In genomic region chr3:144207498-144207897, GRCm38 (mm10) we compare ENCODE assay signal across 8 mouse cellular contexts. TPM values are rescaled to one million over a fixed set of nuclear protein-coding genes. Genes with fewer than 3 reads are reported as not detected.
DNase-seq lines count a peak whose midpoint lies in the region; ATAC-seq lines count a peak whose summit lies in the region.

No protein-coding gene starts in this region.

- intact Hi-C loops in gastrocnemius, postnatal 14 days (cut with DNase I; ENCODE audit: low total_unique reads) = no loop called here
- intact Hi-C loops in heart, postnatal 36 days (cut with DNase I) = loop anchor here (1.0 to 5.0 kb wide), 2 partner anchors 608 to 910 kb away; partner anchors contain the start of gene Odf2l

- ATAC-seq in cerebellum, adult (ENCODE audit: insufficient number of reproducible peaks, low FRiP score, low TSS enrichment) = peak; percentile 46

- peak; percentile 58 for DNase-seq in gastrocnemius, adult 18-20 months (ENCODE audit: low spot score)
- no peak for DNase-seq in gastrocnemius, postnatal 14 days
- DNase-seq in ovary, postnatal 14 days (ENCODE audit: low spot score) = peak; percentile 48
- DNase-seq in ovary, postnatal 36 days (ENCODE audit: low spot score) = no peak
- peak; percentile 57 to 70 for DNase-seq in heart, postnatal 36 days
- DNase-seq in lung, postnatal 36 days = peak; percentile 83
- DNase-seq in thymus, postnatal 4 days = peak; percentile 78

RNA-seq across cellular contexts. Expression of gene Lmo4, which starts 2.5 kb away (rescaled TPM):
- total RNA-seq in gastrocnemius, adult 18-20 months (2021) = 10 to 100 TPM; 19.9 to 24.2 TPM
- 10 to 100 TPM; 16.2 to 19.6 TPM for total RNA-seq in gastrocnemius, postnatal 14 days (2021)
- total RNA-seq in heart, postnatal 36 days (2021) = 10 to 100 TPM; 31.4 to 34.5 TPM

Comparison
In these comparisons a context has a peak if more than half of its experiments do, and no peak if none do; other contexts are left out.
1. DNase-seq: peak in gastrocnemius, adult 18-20 months (single experiment), ovary, postnatal 14 days (single experiment), heart, postnatal 36 days (2 of 2), lung, postnatal 36 days (single experiment) and thymus, postnatal 4 days (single experiment); none in gastrocnemius, postnatal 14 days (single experiment) and ovary, postnatal 36 days (single experiment).